Mouse (Mus musculus) limb, embryonic 14.5 days (tissue): ENCODE data around the gene Tgfb2. TPM values are rescaled to one million over a fixed set of nuclear protein-coding genes. Genes with fewer than 3 reads are reported as not detected.
A peak's percentile ranks its signal among the peaks of the same experiment; 100 is the strongest.

ENCODE experiments used
- ATAC-seq: fragments of 200-750 bp; cut with Nextera tagmentation; 2 replicates; pipeline ENCODE4 v1.8.0; 2017; ENCODE audit warnings: low read depth, moderate number of reproducible peaks, moderate TSS enrichment; ENCODE audit not compliant: low FRiP score
- DNase-seq: peaks from one replicate; pipeline ENCODE4 v3.0.0-alpha.2; 2015; ENCODE audit warnings: low spot score
- H3K27ac ChIP-seq: fragments of 300-500 bp; sonication (generic); replicated peaks from 2 replicates; pipeline ENCODE4 v1.5.1; 2014; ENCODE audit warnings: low read depth, mild to moderate bottlenecking, low read length, moderate library complexity, mixed read lengths
- H3K27me3 ChIP-seq: fragments of 300-500 bp; sonication (generic); 2 replicates; pipeline ENCODE4 v1.6.1; 2014; ENCODE audit warnings: low read length, mixed read lengths; ENCODE audit not compliant: control insufficient read depth, insufficient read depth
- H3K36me3 ChIP-seq: fragments of 300-500 bp; sonication (generic); 2 replicates; pipeline ENCODE4 v1.6.1; 2014; ENCODE audit warnings: mild to moderate bottlenecking, low read length, moderate library complexity, mixed read lengths; ENCODE audit not compliant: control insufficient read depth, insufficient read depth
- H3K4me1 ChIP-seq: fragments of 300-500 bp; sonication (generic); 2 replicates; pipeline ENCODE4 v1.6.1; 2014; ENCODE audit warnings: antibody characterized with exemption, low read length, mixed read lengths; ENCODE audit not compliant: control insufficient read depth, insufficient read depth
- H3K4me2 ChIP-seq: fragments of 300-500 bp; sonication (generic); replicated peaks from 2 replicates; pipeline ENCODE4 v1.6.1; 2014; ENCODE audit warnings: low read depth, mild to moderate bottlenecking, low read length, moderate library complexity; ENCODE audit not compliant: severe bottlenecking
- H3K4me3 ChIP-seq: fragments of 300-500 bp; sonication (generic); replicated peaks from 2 replicates; pipeline ENCODE4 v1.5.1; 2014; ENCODE audit warnings: low read length
- H3K9ac ChIP-seq: fragments of 300-500 bp; sonication (generic); 2 replicates; pipeline ENCODE4 v1.6.1; 2014; ENCODE audit warnings: mild to moderate bottlenecking, low read depth, low read length, moderate library complexity; ENCODE audit not compliant: severe bottlenecking
- H3K9me3 ChIP-seq: fragments of 300-500 bp; sonication (generic); 2 replicates; pipeline ENCODE4 v1.6.1; 2016; ENCODE audit warnings: low read length; ENCODE audit not compliant: control insufficient read depth
- POLR2A ChIP-seq: fragments of 200-500 bp; IDR thresholded peaks from 2 replicates; pipeline ENCODE4 v1.8.0; 2012; ENCODE audit warnings: inconsistent platforms, mild to moderate bottlenecking, moderate library complexity, borderline replicate concordance; ENCODE audit not compliant: insufficient read depth, insufficient read length; ENCODE audit errors: extremely low read depth
- WGBS: fragments of 180-500 bp; shearing (Covaris S2); extraction: QIAGEN DNeasy Blood & Tissue Kit; methylation state at CpG from one replicate; pipeline ENCODE4 v1.1.7; 2014; 5-methylcytosine and 5-hydroxymethylcytosine counted together
- polyA plus RNA-seq, 2 experiments: library from polyadenylated mRNA; depleted of rRNA in 1 of 2; stranded (reverse) in 1 of 2; unstranded in 1 of 2; fragments of >200 nt; fragmentation: Nextera tagmentation in 1 of 2; extraction: Ambion mirVana in 1 of 2; gene quantifications; 2 replicates each; pipeline versions ENCODE4 v1.2.1 to v1.2.3; 2012 to 2014

Tgfb2 gene
- polyA plus RNA-seq, 2 experiments: 25.3 to 73.5 TPM

DNA sequence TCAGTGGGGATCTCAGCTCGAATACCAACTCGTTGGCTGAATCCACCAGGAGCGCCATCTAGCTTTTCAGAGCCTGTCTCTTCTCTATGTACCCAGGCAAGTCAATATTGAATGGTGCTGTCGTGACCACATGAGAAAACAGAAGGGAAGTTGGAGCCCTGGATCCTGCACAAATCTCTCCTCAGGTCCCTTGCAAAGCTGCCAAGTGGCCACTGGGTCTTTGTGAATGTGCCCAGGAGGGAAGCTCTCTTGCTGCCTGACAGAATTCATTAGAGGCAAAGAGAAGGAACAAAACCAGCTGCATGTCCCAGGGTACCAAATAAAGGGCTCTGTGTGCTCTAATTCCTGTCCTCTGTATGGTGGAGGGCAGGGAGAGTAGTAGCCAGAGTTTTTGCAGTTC lies 50.7 kb downstream of the Tgfb2 start:
- 68% methylated on average over 4 of the region's 4 CpGs for WGBS
- H3K9me3 ChIP-seq: no peaks in the 10 kb centered on the region
- no peak overlapping the region for H3K4me3 ChIP-seq
- no peak overlapping the region for H3K9ac ChIP-seq
- H3K4me1 ChIP-seq: peaks cover 18% of the 10 kb centered on the region
- H3K36me3 ChIP-seq: no peaks in the 10 kb centered on the region
- ATAC-seq (no peak), DNase-seq (no peak)
- no peak overlapping the region for H3K27ac ChIP-seq
- H3K4me2 ChIP-seq: no peak overlapping the region
- TF ChIP-seq POLR2A: no peak
- H3K27me3 ChIP-seq: no peaks in the 10 kb centered on the region

DNA sequence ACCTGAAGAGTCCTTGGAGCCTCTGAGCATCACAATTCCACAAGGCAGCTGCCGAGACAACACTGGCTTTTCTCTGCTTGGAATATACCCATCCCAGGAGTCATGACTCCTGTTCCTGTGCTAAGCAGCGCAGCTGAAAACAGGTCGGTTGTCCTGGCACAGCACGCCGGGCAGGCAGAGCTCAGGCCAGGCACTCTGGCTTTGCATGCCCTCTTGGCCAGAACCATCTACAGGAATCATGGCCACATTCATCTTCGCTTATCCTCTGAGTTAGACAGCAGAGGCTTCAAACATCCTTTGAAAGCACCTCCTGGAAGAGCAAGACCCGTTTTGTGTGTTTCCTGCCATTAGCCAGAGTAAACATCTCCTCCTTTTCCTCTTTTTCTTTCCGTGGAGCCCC lies 53.6 kb downstream of the Tgfb2 start:
- H3K36me3 ChIP-seq: peaks cover 15% of the 10 kb centered on the region
- no peak overlapping the region for H3K27ac ChIP-seq
- DNase-seq (no peak), ATAC-seq (no peak)
- no peaks in the 10 kb centered on the region for H3K27me3 ChIP-seq
- peaks cover 8% of the 10 kb centered on the region; the same call in 1 of the 2 replicates for H3K4me1 ChIP-seq
- H3K9me3 ChIP-seq: peaks cover 11% of the 10 kb centered on the region
- no peak overlapping the region for H3K4me3 ChIP-seq
- no peak overlapping the region for H3K4me2 ChIP-seq
- no peak overlapping the region for H3K9ac ChIP-seq
- no peak for TF ChIP-seq POLR2A
- 71% methylated on average over 8 of the region's 8 CpGs for WGBS

DNA sequence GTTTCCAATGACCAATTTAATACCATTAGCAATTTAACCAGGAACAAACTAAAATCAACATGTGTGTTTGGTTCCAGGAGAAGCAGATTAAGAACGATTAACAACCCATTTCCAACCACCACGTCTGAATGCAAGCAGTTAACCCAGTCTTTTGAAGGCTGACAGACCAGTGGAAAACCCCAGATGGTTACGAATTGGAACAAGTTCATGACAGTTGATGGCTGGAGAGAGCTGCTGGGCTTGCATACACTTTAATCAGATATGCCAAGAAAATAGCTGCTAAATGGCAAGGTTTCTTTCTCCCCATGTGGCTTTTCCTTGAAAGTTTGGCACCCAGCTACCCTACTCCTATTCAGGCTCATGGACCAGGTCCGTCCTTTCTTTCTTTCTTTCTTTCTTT lies 55.8 kb downstream of the Tgfb2 start:
- no peak for DNase-seq
- WGBS: 61% methylated on average over 4 of the region's 4 CpGs
- peaks cover 11% of the 10 kb centered on the region for H3K9me3 ChIP-seq
- no peak overlapping the region for H3K4me3 ChIP-seq
- H3K4me2 ChIP-seq: no peak overlapping the region
- H3K27me3 ChIP-seq: no peaks in the 10 kb centered on the region
- TF ChIP-seq POLR2A: no peak
- no peak overlapping the region for H3K9ac ChIP-seq
- ATAC-seq: no peak
- H3K27ac ChIP-seq: no peak overlapping the region
- H3K36me3 ChIP-seq: peaks cover 21% of the 10 kb centered on the region
- H3K4me1 ChIP-seq: peaks cover 8% of the 10 kb centered on the region; the same call in 1 of the 2 replicates

DNA sequence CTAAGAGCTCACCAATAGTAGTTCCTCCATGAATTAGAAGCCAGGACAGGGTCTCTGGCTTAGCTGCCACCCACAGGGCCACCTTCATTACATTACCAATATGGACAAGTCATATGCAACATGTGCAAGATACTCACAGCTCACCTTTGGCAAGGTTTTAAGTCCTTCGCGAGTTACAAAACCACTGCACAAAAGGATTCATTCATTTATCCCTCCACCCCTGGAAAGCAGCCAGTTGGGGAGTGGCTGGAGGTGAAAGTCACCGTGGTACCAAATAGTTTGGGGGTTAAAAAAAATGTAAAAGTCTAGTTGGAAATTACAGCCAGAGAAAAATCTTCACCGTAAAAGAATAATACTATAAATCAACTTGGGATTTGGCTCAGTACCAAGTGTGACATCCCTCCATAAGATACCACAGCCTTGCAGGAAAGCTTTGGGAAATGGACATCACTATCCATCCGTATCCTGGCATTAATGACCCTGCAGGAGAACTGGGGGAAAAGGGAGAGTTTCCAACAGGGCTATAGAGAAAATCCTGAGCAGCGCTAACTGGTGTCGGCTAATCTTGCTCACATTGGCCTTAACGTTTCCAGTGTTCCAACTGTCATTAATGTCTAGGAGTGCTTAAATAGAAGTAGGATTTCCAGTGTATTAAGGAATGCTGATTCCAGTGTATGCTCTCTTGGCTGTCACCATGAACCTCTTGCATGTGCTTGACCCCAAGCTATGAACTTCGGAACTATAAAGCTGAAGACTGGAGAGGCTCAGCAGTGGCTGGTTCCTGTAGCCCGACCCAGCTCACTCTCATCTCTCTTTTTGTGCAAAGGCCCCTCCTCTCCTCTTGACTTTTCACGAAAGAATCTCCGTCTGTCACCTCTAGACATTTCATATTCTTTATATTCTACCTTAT lies 68.2 kb downstream of the Tgfb2 start:
- Histone ChIP-seq H3K4me2 (no peak overlapping the region), H3K9me3 (no peaks in the 10 kb centered on the region), H3K27ac (no peak overlapping the region), H3K4me3 (no peak overlapping the region), H3K4me1 (peaks cover 19% of the 10 kb centered on the region), H3K36me3 (peaks cover 4% of the 10 kb centered on the region; the same call in 1 of the 2 replicates), H3K9ac (no peak overlapping the region), H3K27me3 (no peaks in the 10 kb centered on the region)
- 67% methylated on average over 12 of the region's 12 CpGs for WGBS
- no peak for TF ChIP-seq POLR2A
- DNase-seq (no peak), ATAC-seq (no peak)

DNA sequence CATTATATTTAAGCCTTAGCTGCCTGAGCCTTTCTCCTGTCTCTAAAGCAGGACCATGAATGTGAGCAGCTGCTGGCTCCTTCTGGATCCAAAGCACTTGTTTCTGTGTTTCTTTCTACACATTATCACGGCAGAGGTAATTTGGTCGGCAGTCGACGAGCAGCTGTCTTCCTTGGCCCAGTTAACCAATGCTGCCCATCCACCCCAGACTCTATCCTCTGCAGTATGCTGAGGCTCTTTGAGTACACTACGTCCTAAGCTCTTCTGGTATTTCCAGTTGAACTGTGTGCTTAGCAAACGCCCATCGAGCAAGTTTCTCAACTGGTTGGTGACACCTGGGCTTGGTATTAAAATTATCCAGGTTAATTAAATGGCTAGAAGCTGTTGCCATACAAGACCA lies 70.7 kb downstream of the Tgfb2 start:
- no peak for TF ChIP-seq POLR2A
- ATAC-seq: peak; percentile 44; the same call in 1 of the 2 replicates

More for the DNA sequence above, 70.7 kb downstream of the Tgfb2 start:
- Histone ChIP-seq H3K9me3 (no peaks in the 10 kb centered on the region), H3K36me3 (peaks cover 12% of the 10 kb centered on the region), H3K9ac (no peak overlapping the region), H3K4me1 (peaks cover 35% of the 10 kb centered on the region), H3K4me3 (no peak overlapping the region), H3K4me2 (no peak overlapping the region), H3K27me3 (no peaks in the 10 kb centered on the region), H3K27ac (no peak overlapping the region)
- no peak for DNase-seq
- 69% methylated on average over 7 of the region's 7 CpGs for WGBS
